Mouse (Mus musculus): ENCODE results near the gene Usp22. TPM values are rescaled to one million over a fixed set of nuclear protein-coding genes. Genes with fewer than 3 reads are reported as not detected.
A peak's percentile ranks its signal among the peaks of the same experiment; 100 is the strongest.

Gene Usp22
- total and polyA plus RNA-seq, 3 experiments: 48.1 to 65.3 (median 54.7) TPM

DNA sequence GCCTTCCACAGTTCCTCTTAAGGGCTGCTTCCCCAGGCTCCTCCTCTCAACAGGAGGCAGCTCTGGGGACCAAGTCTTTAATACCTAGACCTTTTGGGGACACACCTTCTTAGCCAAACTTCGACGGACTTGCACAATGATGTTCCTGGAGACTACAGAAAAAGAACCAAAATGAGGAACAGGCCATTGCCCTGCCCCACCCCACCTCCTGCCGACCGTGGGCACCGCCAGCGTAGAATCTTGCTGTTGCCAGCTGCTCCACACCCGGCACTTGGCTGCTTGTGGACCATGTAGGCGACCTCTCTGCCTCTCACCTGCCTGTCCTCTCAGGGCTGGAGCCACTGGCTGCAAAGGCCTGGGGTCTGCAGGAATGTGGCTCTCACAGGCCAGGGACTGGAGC is 58.6 kb downstream of the Usp22 start:
- Histone ChIP-seq H3K27ac (ENCODE audit: insufficient read depth, low read depth) (0 out of 2 replicates have a peak overlapping the region, but pooled peaks have one; percentile 4), H3K79me2 (replicated peaks; ENCODE audit: control insufficient read depth, extremely low read depth, insufficient read depth, poor library complexity, severe bottlenecking) (no peaks in the 10 kb centered on the region), H3K4me1 (ENCODE audit: control insufficient read depth in 1 of 2, insufficient read depth in 2 of 2) (peaks cover 49 to 67% of the 10 kb centered on the region in 2 experiments), H3K9me3 (replicated peaks; ENCODE audit: low read length) (peaks cover 20% of the 10 kb centered on the region), H3K9ac (ENCODE audit: insufficient read depth, low read depth) (no peak overlapping the region), H3K36me3 (replicated peaks in 1 of 2; ENCODE audit: control insufficient read depth in 1 of 2, insufficient read depth in 1 of 2, low read length in 1 of 2) (no peaks in the 10 kb centered on the region), H3K4me3 (replicated peaks in 1 of 3; ENCODE audit: low read depth in 2 of 3, low read length in 2 of 3, poor library complexity in 1 of 3) (peak overlapping the region in 1 of 3 experiments; percentile 19), H3K4me2 (ENCODE audit: insufficient read depth, low read depth, poor library complexity, severe bottlenecking) (0 out of 2 replicates have a peak overlapping the region, but pooled peaks have one; percentile 5), H3K27me3 (replicated peaks) (no peaks in the 10 kb centered on the region)
- DNase-seq (ENCODE audit: extremely low read depth): no peak
- in situ Hi-C loops (cut with MboI; ENCODE audit: low pct_ligation_motif_present, low pct_unique_long_range_greater_than_20kb, low sequenced_read_pairs) (no loop called here), dilution Hi-C loops (cut with MboI; ENCODE audit: extremely low pct_ligation_motif_present, extremely low pct_unique_long_range_greater_than_20kb, low sequenced_read_pairs) (no loop called here)
- no peak for TF ChIP-seq MXI1 (IDR thresholded peaks at IDR 0.05; ENCODE audit: low read depth, low read length)
- TF ChIP-seq ZMIZ1 (IDR thresholded peaks at IDR 0.05; ENCODE audit: low read depth, low read length): no peak
- peak; percentile 3; the same call in 1 of the 2 replicates for TF ChIP-seq MAZ (IDR thresholded peaks at IDR 0.05; ENCODE audit: low read depth, low read length)
- TF ChIP-seq NRF1 (IDR thresholded peaks at IDR 0.05; ENCODE audit: low read depth, low read length): no peak

GRCm38 (mm10) chr11:61112323-61112995 is 62.4 kb downstream of the Usp22 start:
- dilution Hi-C loops (cut with MboI; ENCODE audit: extremely low pct_ligation_motif_present, extremely low pct_unique_long_range_greater_than_20kb, low sequenced_read_pairs) (no loop called here), in situ Hi-C loops (cut with MboI; ENCODE audit: low pct_ligation_motif_present, low pct_unique_long_range_greater_than_20kb, low sequenced_read_pairs) (loop anchor here (5.0 kb wide), 1 partner anchor 530 kb away; no protein-coding TSS in a partner anchor)
- H3K4me2 ChIP-seq (ENCODE audit: insufficient read depth, low read depth, poor library complexity, severe bottlenecking): peak overlapping the region; percentile 59
- H3K9ac ChIP-seq (ENCODE audit: insufficient read depth, low read depth): no peak overlapping the region
- H3K4me3 ChIP-seq (replicated peaks in 1 of 3; ENCODE audit: low read depth in 2 of 3, low read length in 2 of 3, poor library complexity in 1 of 3): no peak overlapping the region
- DNase-seq (ENCODE audit: extremely low read depth): peak; percentile 94
- no peaks in the 10 kb centered on the region for H3K79me2 ChIP-seq (replicated peaks; ENCODE audit: control insufficient read depth, extremely low read depth, insufficient read depth, poor library complexity, severe bottlenecking)
- H3K9me3 ChIP-seq (replicated peaks; ENCODE audit: low read length): no peaks in the 10 kb centered on the region
- peaks cover 65 to 85% of the 10 kb centered on the region in 2 experiments for H3K4me1 ChIP-seq (ENCODE audit: control insufficient read depth in 1 of 2, insufficient read depth in 2 of 2)
- peak overlapping the region; percentile 48 for H3K27ac ChIP-seq (ENCODE audit: insufficient read depth, low read depth)
- no peaks in the 10 kb centered on the region for H3K36me3 ChIP-seq (replicated peaks in 1 of 2; ENCODE audit: control insufficient read depth in 1 of 2, insufficient read depth in 1 of 2, low read length in 1 of 2)
- H3K27me3 ChIP-seq (replicated peaks): peaks cover 2% of the 10 kb centered on the region
- TF ChIP-seq ZC3H11A (IDR thresholded peaks at IDR 0.05; ENCODE audit: low read depth, low read length) (no peak), RAD21 (IDR thresholded peaks at IDR 0.05; ENCODE audit: low read depth, low read length) (no peak; the same call in none of the 2 replicates), USF2 (conservative IDR thresholded peaks at IDR 0.05; ENCODE audit: low read depth, low read length) (no peak), MEF2A (IDR thresholded peaks at IDR 0.05; ENCODE audit: borderline replicate concordance, low read depth, low read length) (peak; percentile 97), JUND (conservative IDR thresholded peaks at IDR 0.05; ENCODE audit: low read depth, low read length) (peak; percentile 86), MAX (IDR thresholded peaks at IDR 0.05; ENCODE audit: low read length) (peak; percentile 68), ZMIZ1 (IDR thresholded peaks at IDR 0.05; ENCODE audit: low read depth, low read length) (peak; percentile 57; the same call in 1 of the 2 replicates), HCFC1 (IDR thresholded peaks at IDR 0.05; ENCODE audit: low read depth, low read length) (no peak; the same call in 1 of the 2 replicates), RCOR1 (conservative IDR thresholded peaks at IDR 0.05; ENCODE audit: low read depth, low read length) (peak; percentile 90), ELF1 (IDR thresholded peaks at IDR 0.05; ENCODE audit: low read depth, low read length) (0 out of 2 replicates have a peak, but pooled peaks have one; percentile 29), CHD1 (IDR thresholded peaks at IDR 0.05; ENCODE audit: low read depth, low read length) (0 out of 2 replicates have a peak, but pooled peaks have one; percentile 46), SIN3A (IDR thresholded peaks at IDR 0.05; ENCODE audit: low read length) (peak; percentile 92), SMC3 (IDR thresholded peaks at IDR 0.05; ENCODE audit: low read depth, low read length) (no peak; the same call in 1 of the 2 replicates), ZKSCAN1 (IDR thresholded peaks at IDR 0.05; ENCODE audit: borderline replicate concordance, low read depth, low read length) (no peak), MYC (IDR thresholded peaks at IDR 0.05; ENCODE audit: low read depth, low read length) (peak; percentile 79), KAT2A (IDR thresholded peaks at IDR 0.05; ENCODE audit: insufficient replicate concordance, low read length) (0 out of 2 replicates have a peak, but pooled peaks have one; percentile 45), MXI1 (IDR thresholded peaks at IDR 0.05; ENCODE audit: low read depth, low read length) (peak; percentile 32; the same call in 1 of the 2 replicates), CTCF (conservative IDR thresholded peaks at IDR 0.05 in 1 of 2, IDR thresholded peaks at IDR 0.05 in 1 of 2; ENCODE audit: low read depth in 2 of 2, low read length in 2 of 2) (no peak), UBTF (IDR thresholded peaks at IDR 0.05; ENCODE audit: low read depth, low read length) (no peak), BHLHE40 (IDR thresholded peaks at IDR 0.05; ENCODE audit: low read depth, low read length) (peak; percentile 99), USF1 (IDR thresholded peaks at IDR 0.05; ENCODE audit: low read depth, low read length) (no peak), ZNF384 (IDR thresholded peaks at IDR 0.05; ENCODE audit: low read depth, low read length) (peak; percentile 72), POLR2AphosphoS2 (IDR thresholded peaks at IDR 0.05; ENCODE audit: low read depth, low read length) (no peak; the same call in 1 of the 2 replicates), JUN (IDR thresholded peaks at IDR 0.05; ENCODE audit: insufficient read depth, low read depth, low read length) (peak; percentile 80), IRF4 (IDR thresholded peaks at IDR 0.05; ENCODE audit: low read depth, low read length) (peak; percentile 94), TCF12 (IDR thresholded peaks at IDR 0.05; ENCODE audit: low read depth, low read length) (peak; percentile 88), NELFE (IDR thresholded peaks at IDR 0.05; ENCODE audit: low read depth, low read length) (peak; percentile 57; the same call in 1 of the 2 replicates), POLR2A (IDR thresholded peaks at IDR 0.05; ENCODE audit: low read depth, low read length) (peak; percentile 29; the same call in 1 of the 2 replicates)

All from CH12.LX (cell line).